Mouse (Mus musculus) adrenal gland, postnatal 0 days (tissue): ENCODE results near the gene Minpp1. TPM values are rescaled to one million over a fixed set of nuclear protein-coding genes. Genes with fewer than 3 reads are reported as not detected.

Experiments
- polyA plus RNA-seq: library from polyadenylated mRNA; unstranded; fragments of >200 nt; fragmentation: Nextera tagmentation; extraction: Ambion mirVana; gene quantifications from 2 replicates; pipeline ENCODE4 v1.2.1, GENCODE M21; 2015

The Minpp1 gene
- polyA plus RNA-seq: 39.8 and 58.4 TPM in 2 replicates

DNA sequence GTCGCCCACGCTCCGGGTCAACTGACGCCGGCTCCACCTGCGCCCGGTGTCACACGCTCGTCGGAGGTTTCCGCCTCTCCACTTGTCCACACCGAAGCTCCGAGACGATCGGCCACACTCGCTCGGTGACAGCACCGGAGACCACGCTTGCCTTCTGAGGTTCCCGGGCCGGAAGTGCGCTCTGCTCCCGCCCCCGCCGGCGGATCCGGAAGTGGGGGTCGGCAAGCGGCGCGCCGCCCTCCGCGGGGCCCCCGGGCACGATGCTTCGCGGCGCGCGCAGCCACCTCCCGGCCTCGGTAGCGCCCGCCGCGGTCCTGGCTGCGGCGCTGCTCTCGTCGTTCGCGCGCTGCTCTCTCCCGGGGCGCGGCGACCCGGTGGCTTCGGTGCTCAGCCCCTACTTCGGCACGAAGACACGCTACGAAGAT, at the start of gene Minpp1:
Minpp1 (plus strand) TSS at position 89 of the 425 bp plus-strand sequence.

DNA sequence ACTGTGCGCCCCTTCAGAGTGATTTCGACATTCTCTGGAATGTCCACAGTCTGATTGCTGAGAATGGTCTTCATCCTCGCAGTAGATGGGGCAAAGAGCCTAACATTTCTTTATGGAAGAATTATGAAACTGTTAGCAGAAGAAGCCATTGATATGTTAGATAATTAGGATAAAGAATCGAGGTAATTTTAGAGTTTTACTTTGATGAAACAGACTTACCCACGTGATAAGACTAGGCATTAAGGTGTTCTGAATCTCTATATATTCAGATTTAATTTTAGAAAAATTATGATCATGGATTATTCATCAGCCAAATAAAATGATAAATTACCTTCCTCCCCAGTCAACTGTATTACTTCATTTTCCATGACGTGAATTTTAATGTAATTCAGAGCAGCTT, 19.1 kb upstream of the Minpp1 start, which contains the start of gene Rpl9-ps6:
Rpl9-ps6 (minus strand) TSS at position 101 of the 400 bp plus-strand sequence.

Other genes starting within 250 kb of the Minpp1 start
- 19.4 and 46.7 TPM in 2 replicates for gene Sgms1, start 96.1 kb upstream of the Minpp1 start, polyA plus RNA-seq
- 127 and 152 TPM in 2 replicates for gene Rpl9-ps6, start 19.2 kb upstream of the Minpp1 start, polyA plus RNA-seq
- gene Papss2, start 110.0 kb downstream of the Minpp1 start, polyA plus RNA-seq: 9.2 and 9.7 TPM in 2 replicates